Mouse (Mus musculus) cortical plate, adult 2 months (tissue): ENCODE measurements around the gene Hist1h3d. TPM values are rescaled to one million over a fixed set of nuclear protein-coding genes. Genes with fewer than 3 reads are reported as not detected.
"Not testable (repeated sequence)": the region's sequence is repeated elsewhere in the genome, so short reads cannot be mapped to it uniquely, and the experiment has no call there.

Source experiments
- H3K27ac ChIP-seq: fragments of 200-500 bp; 2 replicates; pipeline ENCODE4 v1.5.1; 2012; ENCODE audit warnings: low read length, control low read depth, inconsistent platforms; ENCODE audit not compliant: insufficient read depth
- H3K4me1 ChIP-seq: fragments of 200-500 bp; 2 replicates; pipeline ENCODE4 v1.6.1; 2011; ENCODE audit warnings: low read length; ENCODE audit not compliant: control insufficient read depth, insufficient read depth
- H3K4me3 ChIP-seq: fragments of 200-500 bp; 2 replicates; pipeline ENCODE4 v1.5.1; 2011; ENCODE audit warnings: mild to moderate bottlenecking, low read length, control low read depth; ENCODE audit not compliant: insufficient read depth
- CTCF ChIP-seq: fragments of 200-500 bp; IDR thresholded peaks from 2 replicates; pipeline ENCODE4 v1.5.1; 2011; ENCODE audit warnings: mild to moderate bottlenecking, control low read depth, low read length; ENCODE audit not compliant: insufficient read depth; ENCODE audit errors: extremely low read depth
- POLR2A ChIP-seq: fragments of 200-500 bp; IDR thresholded peaks from 2 replicates; pipeline ENCODE4 v1.6.1; 2011; ENCODE audit warnings: mild to moderate bottlenecking, low read length, control low read depth; ENCODE audit not compliant: insufficient read depth; ENCODE audit errors: extremely low read depth
- polyA plus RNA-seq: library from polyadenylated mRNA; depleted of rRNA; stranded (reverse); fragments of >200 nt; gene quantifications from 2 replicates; pipeline ENCODE4 v1.2.3, GENCODE M21; 2012

Gene Hist1h3d
- polyA plus RNA-seq, 1 experiment, result 3.0 TPM

DNA sequence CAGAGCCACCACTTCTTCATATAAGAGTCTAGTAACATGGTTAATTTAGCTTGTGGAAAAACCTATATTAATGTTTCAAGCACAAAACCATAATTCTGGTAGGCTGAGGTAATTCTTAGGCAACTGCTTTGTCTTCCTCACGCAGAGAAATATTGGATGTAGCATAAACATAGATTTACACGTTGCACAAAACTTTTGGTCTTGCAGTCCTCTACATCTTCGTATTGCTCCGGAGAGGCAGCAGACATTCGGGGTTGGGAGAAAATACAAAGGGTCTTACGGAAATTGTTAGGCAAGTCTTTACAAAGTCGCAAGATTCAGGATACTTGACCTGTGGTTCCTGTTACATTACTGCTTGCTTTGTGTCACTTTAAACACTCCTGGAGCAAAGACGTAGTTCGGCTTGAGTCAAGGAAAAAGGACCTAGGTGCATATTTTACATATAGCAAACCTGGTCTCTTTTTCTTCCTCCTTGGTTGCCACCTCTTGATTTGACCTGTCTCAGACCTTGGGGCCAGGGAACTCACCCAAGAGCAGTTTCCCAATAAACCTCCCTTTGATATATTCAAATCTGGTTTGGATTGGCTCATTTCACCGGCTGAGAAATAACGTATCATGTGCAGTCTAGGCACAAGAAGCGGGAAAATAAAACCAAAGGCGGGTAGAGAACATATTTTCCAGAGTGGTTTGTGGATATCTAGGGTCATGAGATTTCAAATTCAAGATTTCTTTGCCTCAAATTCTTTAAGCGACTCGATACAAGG lies 41.0 kb upstream of the Hist1h3d start:
- TF ChIP-seq POLR2A, result no peak
- no peak for TF ChIP-seq CTCF
- H3K4me1 ChIP-seq, result peaks cover 4% of the 10 kb centered on the region; the same call in 1 of the 2 replicates
- H3K4me3 ChIP-seq, result peak overlapping the region; percentile 24; the same call in 1 of the 2 replicates
- H3K27ac ChIP-seq, result no peak overlapping the region

DNA sequence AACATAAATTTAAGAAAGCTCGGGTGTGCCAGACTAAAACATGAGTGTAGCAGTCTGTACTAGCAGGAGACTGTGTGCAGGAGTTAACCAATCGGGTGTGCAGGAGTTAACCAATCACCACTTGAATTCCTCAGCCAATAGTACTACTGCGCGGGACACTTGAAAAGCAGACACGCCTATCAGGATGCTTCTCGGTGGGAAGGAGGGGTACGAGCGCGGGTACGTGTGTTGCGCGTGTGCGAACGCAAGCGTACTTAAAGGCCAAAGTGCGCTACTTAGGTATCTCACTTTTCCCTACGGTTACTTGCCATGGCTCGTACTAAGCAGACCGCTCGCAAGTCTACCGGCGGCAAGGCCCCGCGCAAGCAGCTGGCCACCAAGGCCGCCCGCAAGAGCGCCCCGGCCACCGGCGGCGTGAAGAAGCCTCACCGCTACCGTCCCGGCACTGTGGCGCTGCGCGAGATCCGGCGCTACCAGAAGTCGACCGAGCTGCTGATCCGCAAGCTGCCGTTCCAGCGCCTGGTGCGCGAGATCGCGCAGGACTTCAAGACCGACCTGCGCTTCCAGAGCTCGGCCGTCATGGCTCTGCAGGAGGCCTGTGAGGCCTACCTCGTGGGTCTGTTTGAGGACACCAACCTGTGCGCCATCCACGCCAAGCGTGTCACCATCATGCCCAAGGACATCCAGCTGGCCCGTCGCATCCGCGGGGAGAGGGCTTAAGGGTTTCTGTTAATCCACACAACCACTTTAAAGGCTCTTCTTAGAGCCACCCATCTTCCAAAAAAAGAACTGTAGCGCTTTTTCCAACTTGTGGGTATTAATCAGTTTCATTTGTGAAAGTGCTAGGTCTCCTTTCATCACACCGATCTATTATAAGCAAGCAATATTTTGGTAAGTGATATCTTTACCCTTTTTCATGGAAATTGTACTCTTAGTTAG lies 40.2 kb upstream of the Hist1h3d start, which contains the start of gene Hist1h3g:
Gene Hist1h3g (plus strand): TSS at position 286 of the 939 bp plus-strand sequence.
- H3K27ac ChIP-seq, H3K4me1 ChIP-seq: not testable (repeated sequence)
- peak within 1 kb of the TSS; percentile 24 for H3K4me3 ChIP-seq

DNA sequence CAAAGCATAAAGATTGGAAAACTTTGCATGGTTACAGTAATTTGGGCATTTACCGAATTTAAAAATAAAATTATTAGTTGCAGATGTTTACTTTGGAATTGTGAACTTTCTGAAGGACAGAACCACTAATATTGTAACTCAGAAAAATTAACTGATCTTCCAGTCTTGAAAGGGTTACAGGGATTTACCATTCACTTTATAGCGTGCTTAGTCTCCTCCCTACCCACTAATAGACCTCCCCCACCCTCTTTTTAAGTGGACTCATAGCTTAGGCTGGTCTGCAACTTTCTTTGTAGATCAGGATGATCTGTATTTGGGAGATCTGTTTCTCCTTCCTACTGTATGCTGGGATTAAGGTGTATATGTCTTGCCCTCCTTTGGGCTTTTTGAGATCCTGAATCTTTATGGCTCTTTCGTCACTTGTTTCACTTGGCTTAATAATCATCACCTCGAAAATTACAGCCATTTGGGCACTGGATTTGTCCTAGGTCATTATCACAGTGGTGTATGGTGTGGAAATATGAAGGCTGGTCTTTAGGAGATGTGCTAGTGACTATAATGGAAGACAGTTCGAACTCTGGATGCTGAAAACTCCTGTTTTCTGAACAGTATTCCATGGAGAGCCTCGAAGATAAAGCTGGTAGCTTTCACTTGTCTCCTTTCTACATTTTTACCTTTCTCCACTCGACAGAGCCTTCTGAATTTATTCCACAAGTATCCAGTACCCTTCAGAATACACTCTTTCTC lies 39.3 kb upstream of the Hist1h3d start:
- Histone ChIP-seq H3K27ac (no peak overlapping the region), H3K4me1 (peaks cover 4% of the 10 kb centered on the region; the same call in 1 of the 2 replicates), H3K4me3 (no peak overlapping the region)
- no peak for TF ChIP-seq CTCF
- TF ChIP-seq POLR2A, result no peak

DNA sequence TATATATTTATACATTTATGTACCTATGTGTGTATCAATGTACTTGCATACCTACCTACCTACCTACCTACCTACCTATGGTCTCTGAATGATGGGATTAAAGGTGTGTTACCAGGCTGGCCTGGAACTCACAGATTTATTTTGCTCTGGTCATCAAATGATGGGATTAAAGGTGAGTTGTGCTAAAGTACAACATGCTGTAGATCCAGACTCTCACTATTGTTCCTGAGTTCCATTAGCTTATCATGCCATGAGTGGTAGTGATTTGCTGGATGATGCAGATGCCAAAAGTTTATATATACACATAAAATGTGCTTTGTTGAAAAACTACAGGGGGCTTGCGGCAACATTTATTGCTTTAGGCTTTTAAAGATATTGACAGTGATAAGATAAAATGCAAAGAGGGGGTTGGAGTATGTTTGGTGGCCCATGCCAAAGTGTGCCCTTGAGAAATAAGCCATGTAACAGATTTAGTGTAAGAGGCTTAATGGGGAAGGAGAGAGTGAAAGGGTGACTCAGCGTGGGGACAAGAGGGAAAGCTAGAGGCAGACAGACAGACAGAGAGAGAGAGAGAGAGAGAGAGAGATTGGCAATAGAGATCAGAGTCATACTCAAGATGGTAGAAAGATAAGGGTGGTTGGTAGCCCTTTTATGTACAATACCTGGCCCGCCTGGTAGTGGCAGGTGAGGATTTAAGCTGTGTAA lies 38.4 kb upstream of the Hist1h3d start:
- TF ChIP-seq POLR2A (no peak), CTCF (no peak)

DNA sequence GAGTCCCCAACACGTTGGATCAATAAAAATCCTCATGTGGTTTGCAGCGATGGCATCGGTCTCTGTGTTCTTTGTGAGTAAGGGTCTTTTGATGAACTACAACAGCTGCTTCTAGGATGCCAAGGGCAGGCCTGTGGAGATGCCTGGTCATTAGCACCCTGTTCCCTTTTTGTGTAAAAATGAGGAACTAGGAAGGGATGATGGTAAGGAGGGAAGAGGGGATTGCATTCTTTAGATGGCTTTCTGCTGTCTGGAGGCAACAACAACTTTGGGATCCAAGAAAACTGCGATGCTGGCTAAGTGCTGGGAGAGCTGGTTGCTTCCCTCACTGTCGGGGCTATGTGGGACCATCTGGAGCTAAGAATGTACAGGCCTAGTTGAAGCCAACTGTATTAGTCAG lies 37.3 kb upstream of the Hist1h3d start:
- TF ChIP-seq POLR2A (no peak), CTCF (no peak)
- Histone ChIP-seq H3K4me3 (no peak overlapping the region), H3K27ac (no peak overlapping the region), H3K4me1 (peaks cover 4% of the 10 kb centered on the region; the same call in 1 of the 2 replicates)

More for the DNA sequence above, 38.4 kb upstream of the Hist1h3d start:
- H3K4me1 ChIP-seq, result peaks cover 4% of the 10 kb centered on the region; the same call in 1 of the 2 replicates
- H3K27ac ChIP-seq, result no peak overlapping the region
- H3K4me3 ChIP-seq, result no peak overlapping the region

DNA sequence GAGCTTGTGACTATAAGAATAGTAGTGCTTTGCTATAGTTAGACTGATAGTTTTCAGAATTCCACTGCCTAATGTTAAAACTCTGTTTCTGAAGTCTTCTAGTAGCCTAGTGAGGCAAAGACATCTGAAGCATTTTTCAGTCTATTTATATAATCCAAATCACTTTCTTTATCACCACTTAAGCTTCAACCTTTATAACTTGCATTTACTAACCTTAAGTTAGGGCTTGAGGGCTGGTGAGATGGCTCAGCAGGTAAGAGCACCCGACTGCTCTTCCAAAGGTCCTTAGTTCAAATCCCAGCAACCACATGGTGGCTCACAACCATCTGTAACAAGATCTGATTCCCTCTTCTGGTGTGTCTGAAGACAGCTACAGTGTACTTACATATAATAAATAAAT lies 35.7 kb upstream of the Hist1h3d start:
- H3K27ac ChIP-seq, H3K4me1 ChIP-seq, H3K4me3 ChIP-seq: not testable (repeated sequence)

DNA sequence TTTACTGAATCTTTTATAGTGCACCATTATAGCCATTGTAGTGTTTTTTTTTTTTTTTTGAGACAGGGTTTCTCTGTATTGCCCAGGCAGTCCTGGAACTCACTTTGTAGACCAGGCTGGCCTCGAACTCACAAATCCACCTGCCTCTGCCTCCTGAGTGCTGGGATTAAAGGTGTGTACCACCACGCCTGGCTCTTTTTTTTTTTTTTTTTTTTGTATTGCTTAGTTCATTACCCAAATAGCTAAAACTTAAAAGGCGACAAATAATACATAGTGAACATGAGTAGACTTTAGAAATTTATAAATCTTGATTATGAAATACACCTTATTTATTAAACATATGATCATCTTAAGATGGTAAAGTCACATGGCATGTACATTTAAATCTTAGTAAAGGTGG lies 34.1 kb upstream of the Hist1h3d start:
- Histone ChIP-seq H3K27ac (no peak overlapping the region), H3K4me1 (no peaks in the 10 kb centered on the region), H3K4me3 (no peak overlapping the region)
- TF ChIP-seq CTCF (no peak), POLR2A (no peak)

DNA sequence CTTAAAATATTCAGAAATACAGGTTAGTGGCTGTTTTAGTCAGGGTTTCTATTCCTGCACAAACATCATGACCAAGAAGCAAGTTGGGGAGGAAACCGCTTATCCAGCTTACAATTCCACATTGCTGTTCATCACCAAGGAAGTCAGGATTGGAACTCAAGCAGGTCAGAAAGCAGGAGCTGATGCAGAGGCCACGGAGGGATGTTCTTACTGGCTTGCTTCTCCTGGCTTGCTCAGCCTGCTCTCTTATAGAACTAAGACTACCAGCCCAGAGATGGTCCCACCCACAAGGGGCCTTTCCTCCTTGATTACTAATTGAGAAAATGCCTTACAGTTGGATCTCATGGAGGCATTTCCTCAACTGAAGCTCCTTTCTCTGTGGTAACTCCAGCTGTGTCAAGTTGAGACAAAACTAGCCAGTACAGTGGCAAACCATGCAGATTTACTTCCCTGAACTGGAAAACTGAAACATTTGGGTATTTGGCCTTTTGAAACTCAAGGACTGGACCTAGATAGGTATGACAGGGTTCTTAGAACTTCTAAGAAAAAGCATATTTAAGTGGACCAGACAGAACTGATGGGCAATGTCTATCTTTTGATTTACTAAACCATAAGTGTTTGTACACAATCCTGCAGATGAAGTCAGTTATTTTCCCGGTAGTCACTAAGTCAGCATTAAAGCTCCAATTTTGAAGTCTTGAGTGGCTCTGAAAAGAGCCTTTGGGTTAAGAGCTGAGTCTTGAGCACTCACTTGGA lies 33.2 kb upstream of the Hist1h3d start:
- not testable (repeated sequence) for H3K4me1 ChIP-seq, H3K27ac ChIP-seq
- peak overlapping the region; percentile 23; the same call in 1 of the 2 replicates for H3K4me3 ChIP-seq

DNA sequence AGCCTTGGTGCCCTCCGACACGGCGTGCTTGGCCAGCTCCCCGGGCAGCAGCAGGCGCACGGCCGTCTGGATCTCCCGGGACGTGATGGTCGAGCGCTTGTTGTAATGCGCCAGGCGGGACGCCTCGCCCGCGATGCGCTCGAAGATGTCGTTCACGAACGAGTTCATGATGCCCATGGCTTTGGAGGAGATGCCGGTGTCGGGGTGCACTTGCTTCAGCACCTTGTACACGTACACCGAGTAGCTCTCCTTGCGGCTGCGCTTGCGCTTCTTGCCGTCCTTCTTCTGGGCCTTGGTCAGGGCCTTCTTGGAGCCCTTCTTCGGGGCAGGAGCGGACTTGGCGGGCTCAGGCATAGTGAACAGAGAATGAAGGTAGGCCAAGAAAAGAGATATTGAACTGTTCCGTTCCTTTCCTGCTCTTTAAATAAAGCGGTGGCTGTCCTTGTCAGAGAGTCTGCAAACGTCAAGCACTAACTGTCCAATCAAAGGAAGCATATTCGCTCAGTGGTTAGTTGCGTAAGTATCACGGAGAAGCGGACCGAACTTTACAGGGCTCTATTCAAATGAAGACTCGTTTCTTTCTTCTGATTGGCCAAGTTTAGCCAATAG lies 32.5 kb upstream of the Hist1h3d start, which contains the start of gene Hist1h2bh:
Gene Hist1h2bh (minus strand): TSS at position 394 of the 609 bp plus-strand sequence.
- H3K4me3 ChIP-seq, result peak within 1 kb of the TSS; percentile 29
- peak; percentile 73; the same call in 1 of the 2 replicates for TF ChIP-seq POLR2A
- not testable (repeated sequence) for H3K27ac ChIP-seq, H3K4me1 ChIP-seq
